Mouse (Mus musculus): ENCODE data around the gene Csde1. TPM values are rescaled to one million over a fixed set of nuclear protein-coding genes. Genes with fewer than 3 reads are reported as not detected.

Csde1 gene
- polyA plus RNA-seq, 1 experiment from 2014 or later = 324 TPM

- Histone ChIP-seq H3K27ac (no peak overlapping the region), H3K4me2 (no peak overlapping the region), H3K27me3 (no peaks in the 10 kb centered on the region), H3K36me3 (no peaks in the 10 kb centered on the region), H3K4me1 (peaks cover 6% of the 10 kb centered on the region), H3K9ac (no peak overlapping the region), H3K4me3 (no peak overlapping the region), H3K9me3 (no peaks in the 10 kb centered on the region)
- 73% methylated on average over 2 of the region's 2 CpGs for WGBS
- no peak for ATAC-seq (ENCODE audit: insufficient number of reproducible peaks, low FRiP score, low TSS enrichment, low read depth)
Measured at GRCm38 (mm10) chr3:103017350-103017749, 2.9 kb upstream of the Csde1 start.

- Histone ChIP-seq H3K4me3 (no peak overlapping the region), H3K27me3 (no peaks in the 10 kb centered on the region), H3K4me1 (peaks cover 9% of the 10 kb centered on the region), H3K9me3 (no peaks in the 10 kb centered on the region), H3K36me3 (no peaks in the 10 kb centered on the region), H3K9ac (no peak overlapping the region), H3K27ac (peak overlapping the region; percentile 99), H3K4me2 (peak overlapping the region; percentile 47; the same call in 1 of the 2 replicates)
- ATAC-seq (ENCODE audit: insufficient number of reproducible peaks, low FRiP score, low TSS enrichment, low read depth) = no peak
- WGBS = 91% methylated on average over 2 of the region's 2 CpGs
Measured at GRCm38 (mm10) chr3:103019462-103019861, 764 bp upstream of the Csde1 start.

GRCm38 (mm10) chr3:103020943-103021638 lies 865 bp downstream of the Csde1 start:
- WGBS = under 1% methylated on average over 32 of the region's 37 CpGs
- ATAC-seq (ENCODE audit: insufficient number of reproducible peaks, low FRiP score, low TSS enrichment, low read depth) = peak; percentile 93
- Histone ChIP-seq H3K4me1 (peaks cover 9% of the 10 kb centered on the region), H3K36me3 (no peaks in the 10 kb centered on the region), H3K4me2 (peak overlapping the region; percentile 52), H3K27ac (peak overlapping the region; percentile 99), H3K27me3 (no peaks in the 10 kb centered on the region), H3K9me3 (no peaks in the 10 kb centered on the region), H3K4me3 (peak overlapping the region; percentile 88), H3K9ac (peak overlapping the region; percentile 99)

- peaks cover 24% of the 10 kb centered on the region for H3K36me3 ChIP-seq
- 94% methylated on average over 1 of the region's 1 CpGs for WGBS
Measured at GRCm38 (mm10) chr3:103026174-103026573, 5.9 kb downstream of the Csde1 start.

GRCm38 (mm10) chr3:103040285-103040684 lies 20.1 kb downstream of the Csde1 start:
- ATAC-seq (ENCODE audit: insufficient number of reproducible peaks, low FRiP score, low TSS enrichment, low read depth) = no peak
- Histone ChIP-seq H3K36me3 (peaks cover 59% of the 10 kb centered on the region), H3K27me3 (no peaks in the 10 kb centered on the region), H3K4me3 (no peak overlapping the region), H3K4me2 (no peak overlapping the region), H3K9ac (no peak overlapping the region), H3K9me3 (no peaks in the 10 kb centered on the region), H3K27ac (no peak overlapping the region), H3K4me1 (no peaks in the 10 kb centered on the region)
- WGBS = 90% methylated on average over 6 of the region's 6 CpGs

More at GRCm38 (mm10) chr3:103026174-103026573, 5.9 kb downstream of the Csde1 start:
- peaks cover 9% of the 10 kb centered on the region for H3K4me1 ChIP-seq
- no peak overlapping the region for H3K9ac ChIP-seq
- no peak overlapping the region for H3K4me3 ChIP-seq
- no peak overlapping the region for H3K4me2 ChIP-seq
- H3K27me3 ChIP-seq = no peaks in the 10 kb centered on the region
- no peak for ATAC-seq (ENCODE audit: insufficient number of reproducible peaks, low FRiP score, low TSS enrichment, low read depth)
- no peak overlapping the region for H3K27ac ChIP-seq
- no peaks in the 10 kb centered on the region for H3K9me3 ChIP-seq

GRCm38 (mm10) chr3:103040861-103041379 lies 20.7 kb downstream of the Csde1 start:
- no peak for ATAC-seq (ENCODE audit: insufficient number of reproducible peaks, low FRiP score, low TSS enrichment, low read depth)

GRCm38 (mm10) chr3:103056016-103056595 lies 35.9 kb downstream of the Csde1 start:
- peaks cover 51% of the 10 kb centered on the region for H3K36me3 ChIP-seq
- ATAC-seq (ENCODE audit: insufficient number of reproducible peaks, low FRiP score, low TSS enrichment, low read depth) = no peak
- WGBS = 84% methylated on average over 5 of the region's 5 CpGs

More at GRCm38 (mm10) chr3:103040861-103041379, 20.7 kb downstream of the Csde1 start:
- H3K9me3 ChIP-seq = no peaks in the 10 kb centered on the region
- no peak overlapping the region for H3K4me2 ChIP-seq
- H3K27ac ChIP-seq = no peak overlapping the region
- no peak overlapping the region for H3K4me3 ChIP-seq
- WGBS = 82% methylated on average over 1 of the region's 1 CpGs
- H3K9ac ChIP-seq = no peak overlapping the region
- peaks cover 66% of the 10 kb centered on the region for H3K36me3 ChIP-seq
- H3K4me1 ChIP-seq = no peaks in the 10 kb centered on the region
- no peaks in the 10 kb centered on the region for H3K27me3 ChIP-seq

GRCm38 (mm10) chr3:103057752-103058151 lies 37.5 kb downstream of the Csde1 start:
- WGBS = 4% methylated on average over 10 of the region's 10 CpGs
- Histone ChIP-seq H3K9ac (no peak overlapping the region), H3K27ac (peak overlapping the region; percentile 99), H3K4me2 (peak overlapping the region; percentile 70), H3K27me3 (no peaks in the 10 kb centered on the region), H3K36me3 (peaks cover 53% of the 10 kb centered on the region), H3K4me3 (peak overlapping the region; percentile 73), H3K4me1 (peaks cover 5% of the 10 kb centered on the region; the same call in 1 of the 2 replicates), H3K9me3 (no peaks in the 10 kb centered on the region)
- ATAC-seq (ENCODE audit: insufficient number of reproducible peaks, low FRiP score, low TSS enrichment, low read depth) = peak; percentile 36; the same call in 1 of the 2 replicates

More at GRCm38 (mm10) chr3:103056016-103056595, 35.9 kb downstream of the Csde1 start:
- peaks cover 5% of the 10 kb centered on the region; the same call in 1 of the 2 replicates for H3K4me1 ChIP-seq
- no peak overlapping the region for H3K9ac ChIP-seq
- H3K27ac ChIP-seq = peak overlapping the region; percentile 11; the same call in 1 of the 2 replicates
- no peak overlapping the region for H3K4me2 ChIP-seq
- no peaks in the 10 kb centered on the region for H3K27me3 ChIP-seq
- H3K4me3 ChIP-seq = no peak overlapping the region
- no peaks in the 10 kb centered on the region for H3K9me3 ChIP-seq

GRCm38 (mm10) chr3:103058207-103059157 lies 38.3 kb downstream of the Csde1 start, which contains the start of gene Nras:
Gene Nras (plus strand): TSS chr3:103058285.
- Histone ChIP-seq H3K27ac (peak within 1 kb of the TSS; percentile 99), H3K9ac (peak within 1 kb of the TSS; percentile 80), H3K4me1 (peaks cover 5% of the 10 kb centered on the region; the same call in 1 of the 2 replicates), H3K4me3 (peak within 1 kb of the TSS; percentile 73), H3K27me3 (no peaks in the 10 kb centered on the region), H3K4me2 (peak within 1 kb of the TSS; percentile 70), H3K36me3 (peaks cover 57% of the 10 kb centered on the region), H3K9me3 (no peaks in the 10 kb centered on the region)
- WGBS = 2% methylated on average over 46 of the region's 46 CpGs
- ATAC-seq (ENCODE audit: insufficient number of reproducible peaks, low FRiP score, low TSS enrichment, low read depth) = peak; percentile 96

- Histone ChIP-seq H3K27me3 (no peaks in the 10 kb centered on the region), H3K4me3 (no peak overlapping the region), H3K9me3 (no peaks in the 10 kb centered on the region), H3K4me2 (no peak overlapping the region), H3K4me1 (no peaks in the 10 kb centered on the region), H3K36me3 (peaks cover 70% of the 10 kb centered on the region), H3K27ac (no peak overlapping the region), H3K9ac (no peak overlapping the region)
- ATAC-seq (ENCODE audit: insufficient number of reproducible peaks, low FRiP score, low TSS enrichment, low read depth) = no peak
- 91% methylated on average over 8 of the region's 8 CpGs for WGBS
Measured at GRCm38 (mm10) chr3:103066927-103067326, 46.7 kb downstream of the Csde1 start.

- Histone ChIP-seq H3K9me3 (no peaks in the 10 kb centered on the region), H3K27me3 (no peaks in the 10 kb centered on the region), H3K4me3 (no peak overlapping the region), H3K4me2 (no peak overlapping the region), H3K9ac (no peak overlapping the region), H3K4me1 (no peaks in the 10 kb centered on the region), H3K36me3 (peaks cover 50% of the 10 kb centered on the region), H3K27ac (no peak overlapping the region)
- no peak for ATAC-seq (ENCODE audit: insufficient number of reproducible peaks, low FRiP score, low TSS enrichment, low read depth)
- WGBS = 74% methylated on average over 6 of the region's 6 CpGs
Measured at GRCm38 (mm10) chr3:103068971-103069370, 48.7 kb downstream of the Csde1 start.

Measured in limb, embryonic 15.5 days (tissue).